Mouse (Mus musculus) layer of hippocampus, adult 8-10 months (tissue): ENCODE measurements around the gene Fibcd1. TPM values are rescaled to one million over a fixed set of nuclear protein-coding genes. Genes with fewer than 3 reads are reported as not detected.
A peak's percentile ranks its signal among the peaks of the same experiment; 100 is the strongest.

Source experiments
- DNase-seq, 2 experiments: peaks; one replicate each; pipeline ENCODE4 v3.0.0; 2022; ENCODE audit warnings: low spot score in 2 of 2
- total RNA-seq, 4 experiments: library from RNA; stranded (reverse); gene quantifications; 2 replicates each; pipeline ENCODE4 v1.2.4; 2022

Fibcd1 gene
- total RNA-seq, 4 experiments from 2014 or later, result 82.5 to 102 (median 90.0) TPM

DNA sequence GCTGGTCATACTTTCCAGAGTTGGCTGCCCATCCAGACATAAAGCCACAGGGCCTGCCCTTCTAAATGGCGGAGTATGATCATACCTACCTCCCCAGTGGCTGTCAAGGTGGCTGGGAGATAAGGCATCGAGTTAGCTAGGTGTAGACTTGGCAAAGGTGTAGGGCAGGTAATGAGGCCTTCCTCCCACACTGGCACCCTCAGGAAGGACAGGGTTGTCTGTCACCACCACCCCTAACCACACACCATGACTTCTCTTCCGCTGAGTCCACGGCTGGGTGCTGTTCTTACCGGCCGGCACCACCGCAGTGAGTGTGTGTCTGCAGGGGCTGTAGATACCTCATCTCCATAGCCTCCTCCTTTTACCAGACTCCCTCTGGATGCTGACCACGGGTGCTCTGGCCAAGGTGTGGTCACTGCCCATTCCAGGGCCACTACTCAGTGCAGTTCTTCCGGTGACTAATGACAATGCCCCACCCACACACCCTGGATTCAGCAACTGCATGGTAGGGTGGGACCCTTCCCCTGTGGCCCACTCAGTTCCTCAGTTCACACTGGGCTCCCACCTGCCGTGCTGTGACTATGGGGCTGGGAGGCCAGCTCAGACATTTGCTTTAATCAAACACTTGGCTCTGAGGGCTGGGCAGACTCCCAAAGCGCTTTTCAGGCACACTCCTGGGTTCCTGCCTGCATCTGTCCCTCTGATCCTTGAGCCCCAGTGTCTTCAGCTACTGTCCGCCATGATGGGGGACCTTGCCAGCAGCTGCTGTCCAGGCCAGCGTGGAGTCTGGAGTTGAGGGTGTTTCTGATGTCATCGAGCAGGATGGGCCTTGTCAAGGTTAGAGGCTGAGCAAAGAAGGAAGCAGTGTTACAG is 34.5 kb downstream of the Fibcd1 start:
- DNase-seq, result no peak

DNA sequence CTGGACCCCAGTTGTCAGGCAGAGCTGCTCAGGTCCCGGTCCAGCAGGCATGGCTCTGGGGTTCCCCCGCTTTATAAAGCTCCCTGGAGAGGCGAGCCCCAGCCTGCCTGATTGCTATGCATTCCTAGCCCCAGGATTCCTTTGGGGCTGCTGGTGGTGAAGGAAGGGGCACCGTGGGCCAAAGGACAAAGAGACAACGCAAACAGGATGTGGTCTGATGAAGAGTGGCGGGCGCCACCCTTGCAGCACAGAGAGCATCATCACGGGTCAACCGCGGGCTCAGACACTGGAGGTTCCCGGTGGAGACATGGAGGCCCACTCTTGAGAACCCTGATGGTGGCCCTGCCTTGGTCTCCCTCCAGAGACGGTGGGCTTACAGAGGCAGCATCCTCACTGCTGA is 35.4 kb downstream of the Fibcd1 start, which contains the start of gene Qrfp:
TSS of gene Qrfp (minus strand) at position 137 of the 400 bp plus-strand sequence.
- no peak for DNase-seq

DNA sequence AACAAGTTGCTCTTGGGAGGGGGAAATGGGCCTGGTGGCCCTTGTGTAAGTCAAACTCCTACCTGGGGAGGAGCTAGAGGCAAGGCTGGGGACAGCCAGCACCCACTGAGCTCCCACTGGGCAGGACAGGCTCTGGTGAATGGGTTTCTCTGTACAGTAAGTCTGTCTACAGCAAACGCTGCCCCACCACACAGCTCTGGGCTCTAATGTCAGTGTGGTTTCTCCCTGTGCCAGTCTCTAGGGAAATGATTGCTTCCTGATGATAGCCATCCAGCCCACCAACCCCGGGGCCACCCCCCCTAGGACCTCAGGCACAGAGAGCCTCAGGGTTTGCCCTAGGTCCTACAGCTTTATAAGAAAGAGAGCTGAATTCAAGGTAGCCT is 36.5 kb downstream of the Fibcd1 start:
- DNase-seq, result no peak

DNA sequence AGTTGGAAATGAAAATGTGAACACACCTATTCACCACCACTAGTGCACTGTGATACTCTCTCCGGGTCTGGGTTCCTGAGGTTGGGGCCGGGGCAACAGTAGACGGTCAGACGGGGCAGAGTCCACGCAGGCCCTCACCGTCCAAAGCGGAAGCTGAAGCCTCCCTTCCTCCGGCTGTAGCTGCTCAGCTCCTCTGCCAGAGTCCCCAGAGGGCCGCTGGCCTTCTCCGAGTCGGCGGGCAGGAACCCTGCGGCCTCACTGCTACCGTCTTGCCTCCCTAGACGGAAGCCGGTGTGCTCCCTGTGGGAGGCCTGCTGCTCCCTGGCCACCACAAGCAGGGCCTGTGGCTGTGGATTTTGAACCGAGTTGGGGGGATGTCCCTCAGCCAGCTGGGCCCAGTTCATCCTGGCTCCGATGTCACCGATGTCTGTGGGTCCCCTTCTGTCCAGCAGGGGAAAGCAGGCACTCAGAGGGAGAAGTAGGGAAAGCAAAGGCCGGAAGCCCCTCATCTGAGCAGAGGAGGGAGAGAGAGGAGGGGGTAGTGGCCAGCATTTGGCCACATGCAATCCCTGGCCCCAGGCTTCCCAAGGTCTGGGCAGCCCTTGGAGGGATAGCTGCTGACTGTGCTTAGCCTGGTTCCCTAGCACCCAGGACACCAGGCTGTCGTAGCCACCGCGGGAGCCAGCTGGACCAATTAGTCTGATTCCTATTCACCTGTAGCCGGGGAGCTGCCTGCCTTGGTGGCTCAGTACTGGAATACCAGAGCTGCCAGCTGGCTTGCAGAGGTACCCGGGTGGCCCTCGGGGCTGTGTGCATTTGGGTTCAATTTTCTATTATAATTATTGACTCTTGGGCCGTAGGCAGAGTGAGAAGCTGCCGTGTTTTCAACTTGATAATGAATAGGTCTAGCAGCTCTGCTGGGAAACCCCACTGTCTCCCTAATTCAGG is 37.1 kb downstream of the Fibcd1 start:
- no peak for DNase-seq

DNA sequence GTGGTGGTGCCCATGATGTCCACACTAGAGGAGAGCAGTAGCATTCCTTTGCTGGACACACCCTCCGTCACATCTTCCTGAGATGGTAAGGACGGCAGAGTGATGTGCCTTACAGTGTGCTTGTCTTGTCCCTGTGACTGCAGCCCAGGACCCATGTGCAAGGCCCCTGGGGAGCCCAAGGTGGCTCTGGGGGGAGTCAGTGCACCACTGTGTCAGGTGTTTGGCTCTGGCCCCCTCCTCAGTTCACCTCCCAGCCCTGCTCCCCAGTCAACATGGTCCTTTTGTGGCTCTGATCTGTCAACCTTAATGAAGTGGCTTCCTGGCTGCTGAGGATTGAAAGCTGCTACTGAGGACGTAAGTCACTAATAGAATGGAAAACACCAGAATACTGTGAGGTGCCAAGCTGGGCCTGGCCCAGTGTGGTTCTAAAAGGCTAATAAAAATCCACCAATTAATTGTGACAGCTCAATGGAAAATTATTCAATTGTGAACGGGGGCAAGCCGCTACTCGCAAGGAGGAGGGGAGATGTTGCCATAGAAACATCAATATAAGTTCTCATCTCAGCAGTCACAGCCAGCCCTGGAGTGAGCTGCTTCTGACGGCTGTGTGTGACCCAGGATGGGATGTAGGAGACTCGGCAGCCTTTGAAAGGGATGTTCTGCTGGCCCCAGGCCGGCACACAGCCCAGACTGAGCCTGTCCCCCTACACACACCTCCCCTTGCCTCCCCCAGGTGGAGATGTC is 39.0 kb downstream of the Fibcd1 start:
- DNase-seq, result no peak

DNA sequence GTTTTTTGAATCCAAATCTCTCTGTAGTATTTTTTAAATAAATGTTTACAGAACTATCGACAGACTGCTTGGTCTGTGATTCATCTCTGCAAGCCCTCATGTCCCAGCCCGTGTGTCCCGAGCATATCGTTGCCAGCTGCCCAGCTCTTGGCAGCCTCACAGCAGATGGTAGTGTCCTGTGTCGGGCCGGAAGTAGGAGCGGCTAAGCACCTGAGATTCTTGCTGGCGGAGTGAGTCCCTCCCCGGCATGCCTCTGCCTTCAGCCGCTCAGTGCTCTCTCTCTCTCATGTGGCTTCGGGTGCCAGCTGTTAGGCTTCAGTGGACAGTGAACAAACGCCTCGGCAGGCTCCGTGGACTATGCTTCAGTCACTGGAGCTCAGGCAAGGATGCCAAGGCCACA is 42.3 kb downstream of the Fibcd1 start:
- no peak for DNase-seq

DNA sequence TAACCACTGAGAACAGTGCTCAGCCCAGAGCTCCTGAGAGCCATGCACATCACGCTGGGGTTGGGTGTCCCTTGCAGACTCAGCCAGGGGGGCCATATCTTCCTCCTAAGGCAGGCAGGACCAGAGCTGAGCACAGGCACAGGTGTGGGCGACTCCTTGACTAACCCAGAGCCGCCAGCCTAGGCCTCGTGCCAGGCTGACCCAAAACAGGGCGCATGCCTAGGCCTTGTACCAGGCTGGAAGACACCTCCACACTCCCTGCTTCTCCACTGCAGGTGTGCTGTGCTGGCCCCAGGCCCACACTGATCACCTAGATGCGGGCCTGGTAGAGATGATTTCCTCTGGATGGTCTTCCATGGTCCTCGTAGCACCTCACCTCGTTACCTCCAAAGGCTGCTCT is 43.0 kb downstream of the Fibcd1 start:
- no peak for DNase-seq

DNA sequence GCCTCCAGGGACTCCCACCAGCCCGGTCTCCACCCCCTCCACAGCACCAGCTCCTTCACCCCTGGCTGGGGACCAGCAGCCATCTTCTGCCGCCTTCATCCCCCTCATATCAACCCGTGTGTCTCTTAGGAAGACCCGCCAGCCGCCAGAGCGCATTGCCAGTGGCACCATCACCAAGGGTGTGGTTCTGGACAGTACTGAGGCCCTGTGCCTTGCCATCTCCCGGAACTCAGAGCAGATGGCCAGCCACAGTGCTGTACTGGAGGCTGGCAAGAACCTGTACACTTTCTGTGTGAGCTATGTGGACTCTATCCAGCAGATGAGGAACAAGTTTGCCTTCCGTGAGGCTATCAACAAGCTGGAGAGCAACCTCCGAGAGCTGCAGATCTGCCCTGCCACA is 44.4 kb downstream of the Fibcd1 start:
- no peak for DNase-seq

DNA sequence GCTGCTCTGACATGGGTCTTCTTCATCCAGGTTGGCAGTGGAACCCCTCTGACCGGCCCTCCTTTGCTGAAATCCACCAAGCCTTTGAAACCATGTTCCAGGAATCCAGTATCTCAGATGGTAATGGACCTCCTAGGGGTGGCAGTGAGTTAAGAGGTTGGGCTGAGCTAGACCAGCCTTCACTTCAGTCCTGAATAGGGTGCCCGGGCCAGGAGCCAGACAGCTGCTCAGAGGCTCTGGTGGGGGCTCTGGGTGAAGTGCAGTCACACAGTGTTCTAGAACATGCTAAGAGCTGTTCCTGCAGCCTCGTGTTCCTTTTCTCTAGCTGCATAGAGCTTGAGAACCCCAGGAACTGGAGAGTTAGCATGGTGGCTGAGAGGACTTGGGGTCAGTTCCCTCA is 48.9 kb downstream of the Fibcd1 start:
- DNase-seq, result no peak

DNA sequence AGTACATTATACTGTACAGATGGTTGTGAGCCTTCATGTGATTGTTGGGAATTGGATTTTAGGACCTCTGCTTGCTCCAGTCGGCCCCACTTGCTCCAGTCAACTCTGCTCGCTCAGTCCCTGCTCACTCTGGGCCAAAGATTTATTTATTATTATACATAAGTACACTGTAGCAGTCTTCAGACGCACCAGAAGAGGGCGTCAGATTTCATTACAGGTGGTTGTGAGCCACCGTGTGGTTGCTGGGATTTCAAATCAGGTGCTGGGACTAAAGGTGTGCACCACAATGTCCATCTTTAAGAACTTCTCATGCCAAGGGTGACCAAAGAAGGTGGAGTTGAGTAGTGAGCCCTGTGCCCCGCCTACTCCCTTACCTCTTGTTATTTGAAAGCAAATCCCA is 53.2 kb downstream of the Fibcd1 start:
- DNase-seq, result no peak

DNA sequence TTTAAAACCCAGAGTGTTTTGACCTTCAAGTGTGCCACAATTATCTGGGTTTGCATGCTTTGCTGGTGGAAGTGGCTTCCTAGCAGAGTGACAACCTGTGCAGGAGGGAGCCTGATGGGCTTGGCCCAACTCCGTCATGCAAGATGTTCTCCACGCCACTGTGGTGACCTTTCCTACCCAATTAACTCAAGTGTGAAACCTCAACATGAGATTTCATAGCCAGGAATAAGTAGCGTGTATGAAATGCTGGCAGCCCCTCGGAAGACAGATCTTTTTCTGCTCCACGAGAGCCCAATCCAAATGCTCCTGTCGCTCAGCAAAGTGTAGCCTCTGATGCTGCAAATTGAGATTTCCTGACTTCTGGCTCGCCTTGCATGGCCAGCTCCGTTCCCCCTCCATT is 54.5 kb downstream of the Fibcd1 start:
- DNase-seq, result no peak

DNA sequence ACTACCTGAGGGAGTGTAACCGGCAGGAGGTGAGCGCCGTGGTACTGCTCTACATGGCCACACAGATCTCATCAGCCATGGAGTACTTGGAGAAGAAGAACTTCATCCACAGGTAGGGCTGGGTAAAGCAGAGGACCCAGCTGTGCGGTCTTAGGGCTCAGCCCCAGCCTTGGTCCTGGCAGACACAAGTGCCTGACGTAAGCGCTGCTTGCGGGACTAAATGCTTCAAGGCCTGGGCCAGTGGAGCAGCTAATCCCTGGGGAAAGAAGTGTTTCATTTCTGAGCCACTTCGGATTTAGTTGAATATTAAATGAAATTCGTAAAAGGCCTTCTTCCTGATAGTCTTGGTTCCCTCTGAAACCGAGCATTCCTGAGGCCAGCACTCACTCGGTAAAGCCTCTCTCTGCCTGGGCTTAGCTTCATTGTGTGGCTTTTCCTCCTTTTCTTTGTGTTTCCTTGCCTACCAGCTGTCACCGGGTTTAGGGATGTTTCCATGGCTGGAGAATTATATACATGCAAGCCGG is 55.0 kb downstream of the Fibcd1 start:
- no peak for DNase-seq

DNA sequence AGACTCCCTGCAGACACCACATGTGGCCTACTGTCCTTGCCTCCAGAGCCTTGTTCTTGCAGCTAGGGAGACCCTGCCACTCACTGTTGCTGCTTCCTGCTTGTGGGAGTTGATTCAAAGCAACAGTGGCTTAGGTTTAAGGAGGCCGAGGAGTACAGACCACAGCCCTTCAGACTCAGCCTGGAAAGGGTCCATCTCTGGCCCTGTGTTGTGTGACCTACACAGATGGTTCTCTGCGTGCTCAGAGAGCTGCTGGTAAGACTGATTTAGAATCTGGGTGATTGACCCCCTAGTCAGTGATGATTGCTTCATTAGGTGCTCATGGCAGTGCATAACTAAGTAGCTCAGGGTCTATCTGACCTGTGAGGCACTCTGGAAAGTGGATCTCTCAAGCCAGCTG is 56.6 kb downstream of the Fibcd1 start:
- DNase-seq, result no peak

DNA sequence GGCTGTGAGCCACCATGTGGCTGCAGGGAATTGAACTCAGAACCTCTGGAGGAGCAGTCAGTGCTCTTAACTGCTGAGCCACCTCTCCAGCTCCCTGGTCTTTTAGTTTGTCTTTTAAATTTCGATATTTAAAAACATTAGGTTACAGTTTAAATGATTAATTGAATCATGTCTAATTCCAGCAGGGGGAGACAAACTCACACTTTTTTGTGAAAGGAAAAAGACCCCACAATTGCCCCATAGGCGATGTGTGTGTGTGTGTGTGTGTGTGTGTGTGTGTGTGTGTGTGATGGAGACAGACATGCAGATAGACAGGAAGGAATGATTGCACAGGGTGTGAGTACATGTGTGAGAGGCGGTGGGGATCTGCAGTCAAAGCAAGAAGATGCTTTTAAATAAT is 57.6 kb downstream of the Fibcd1 start:
- no peak for DNase-seq

DNA sequence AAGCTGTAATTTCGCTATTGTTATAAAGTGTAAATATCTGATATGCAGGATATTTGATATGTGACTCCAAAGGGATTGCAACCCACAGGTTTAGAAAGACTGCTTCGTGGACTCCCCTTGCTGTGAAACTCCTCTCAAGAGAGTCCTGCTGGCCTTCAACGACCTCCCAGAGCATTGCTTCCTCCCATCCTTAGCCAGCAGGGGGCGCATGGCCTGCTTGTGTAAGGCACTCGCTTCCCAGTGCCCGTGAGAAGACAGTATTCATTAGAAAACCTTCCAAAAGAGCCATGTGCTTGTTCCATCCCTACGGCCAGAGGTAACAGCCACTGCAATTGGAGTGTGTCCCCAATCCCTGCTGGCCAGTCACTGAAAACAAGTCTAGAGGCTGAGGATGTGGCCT is 58.8 kb downstream of the Fibcd1 start:
- DNase-seq, result peak; percentile 63 to 80

DNA sequence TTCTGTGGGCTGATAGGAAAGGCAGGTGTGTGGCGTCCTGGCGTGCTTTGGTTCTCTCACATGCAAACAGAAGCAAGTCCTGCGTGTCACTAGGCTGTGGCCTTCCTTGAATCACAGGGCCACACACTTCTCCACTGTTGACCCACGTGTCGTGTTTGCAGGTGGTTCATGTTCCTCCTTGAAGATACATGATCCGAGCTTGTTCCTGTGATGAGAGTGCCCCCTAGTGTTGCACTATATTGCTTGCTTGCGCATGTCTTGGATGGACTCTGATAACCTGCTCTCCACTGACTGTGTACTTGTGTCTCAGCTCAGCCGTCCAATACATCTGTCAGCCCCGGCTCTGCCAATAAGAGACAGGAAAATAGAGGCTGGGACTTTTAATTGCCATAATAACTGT is 60.7 kb downstream of the Fibcd1 start:
- DNase-seq, result peak; percentile 76 to 84

DNA sequence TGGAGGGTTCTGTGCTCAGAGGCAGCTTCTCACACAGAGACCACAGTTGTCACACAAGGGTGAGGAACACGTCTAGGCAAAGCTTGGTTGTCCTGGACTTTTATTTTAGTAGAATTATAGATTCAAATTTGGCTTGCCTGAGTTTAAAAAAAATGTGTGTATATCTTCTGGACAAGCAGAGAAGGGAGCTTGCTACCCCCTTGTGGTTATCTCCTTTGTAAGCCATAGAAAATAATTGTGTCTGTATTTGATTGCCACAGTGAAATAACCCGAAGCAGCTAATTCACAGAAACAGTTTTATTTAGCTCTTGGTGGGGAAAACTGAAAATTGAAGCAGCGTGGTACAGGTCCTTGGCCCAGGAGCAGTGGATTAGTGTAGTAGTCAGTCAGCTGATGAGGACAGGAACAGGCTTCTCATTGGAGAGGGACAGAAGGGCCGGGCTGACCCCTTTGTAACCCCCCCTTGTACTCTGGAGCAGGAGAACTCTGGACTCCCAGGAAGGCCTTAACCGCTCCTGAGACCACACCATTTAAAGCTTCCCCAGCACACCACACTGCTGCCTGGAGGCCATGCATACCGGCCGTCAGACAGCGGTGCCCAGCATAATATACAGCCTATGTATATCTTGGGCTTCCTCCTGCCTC is 62.7 kb downstream of the Fibcd1 start:
- no peak for DNase-seq

DNA sequence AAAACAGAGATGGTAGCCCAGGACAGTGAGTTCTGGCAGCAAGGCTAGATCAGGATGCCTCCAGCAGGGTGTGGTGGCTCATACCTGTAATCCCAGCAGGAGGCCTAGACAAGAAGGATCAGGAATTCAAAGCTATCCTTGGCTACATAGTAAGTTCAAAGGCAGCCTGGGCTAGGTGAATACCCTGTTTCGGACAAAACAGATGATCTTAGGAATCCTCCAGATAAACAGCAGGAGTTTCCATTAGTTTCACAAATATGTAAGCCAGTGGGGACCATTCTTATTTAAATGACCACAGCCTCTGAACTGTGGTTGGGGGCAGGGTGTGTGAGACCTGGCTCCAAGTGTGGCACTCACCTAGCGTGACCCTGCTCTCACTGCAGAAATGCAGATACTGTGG is 66.5 kb downstream of the Fibcd1 start:
- DNase-seq, result no peak

DNA sequence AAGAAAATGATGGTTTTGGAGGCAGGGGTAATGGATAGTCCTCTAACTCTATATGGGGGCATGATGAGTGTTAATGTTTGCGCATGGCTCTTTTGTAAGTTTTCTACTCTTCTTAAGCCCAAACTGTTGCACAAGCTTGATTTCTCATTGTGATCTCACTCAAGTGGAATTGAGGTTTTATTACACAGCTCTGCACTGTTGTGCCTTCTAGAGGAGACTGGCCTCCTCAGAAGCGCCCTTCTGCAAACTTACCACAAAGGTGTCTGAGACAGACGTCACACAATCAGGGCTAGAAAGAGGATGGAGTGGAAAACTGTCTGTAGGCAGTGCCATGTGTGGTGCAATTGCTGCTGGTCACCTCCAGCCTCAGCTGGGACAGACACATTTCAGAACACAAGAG is 69.3 kb downstream of the Fibcd1 start:
- DNase-seq, result no peak

DNA sequence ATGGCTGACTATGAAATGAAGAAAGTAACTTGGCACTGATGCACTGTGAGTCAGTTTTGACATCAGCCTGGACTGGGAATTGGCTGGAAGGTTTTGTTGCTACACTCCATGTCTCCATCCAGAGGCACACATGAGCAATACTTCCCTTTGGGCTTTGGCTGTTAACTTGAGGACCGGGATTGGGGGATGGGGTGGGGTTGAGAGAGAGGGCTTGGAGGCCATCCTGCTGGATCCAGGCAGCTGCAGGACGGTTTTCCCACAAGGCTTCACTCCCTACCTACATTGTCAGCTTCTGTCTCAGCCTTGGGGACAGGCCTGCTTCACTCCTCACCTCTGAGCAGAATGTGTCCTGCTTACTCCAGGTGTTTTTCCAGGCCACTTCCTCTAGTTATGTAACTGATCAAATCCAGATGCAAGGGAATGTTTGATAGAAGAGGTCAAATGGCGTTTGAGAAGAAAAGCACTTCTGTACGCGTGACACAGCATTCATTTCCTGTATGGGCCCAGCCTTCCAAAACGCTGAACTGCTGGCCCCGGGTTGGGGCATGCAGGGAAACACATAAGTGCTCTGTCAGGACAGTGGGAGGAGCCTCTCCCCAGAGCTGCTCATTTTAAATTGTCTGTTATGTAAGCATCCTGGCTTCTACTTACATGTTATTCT is 74.9 kb downstream of the Fibcd1 start:
- DNase-seq, result no peak
